Mouse (Mus musculus) urinary bladder, adult 18-20 months (tissue): ENCODE data around the gene Galnt12.
A peak's percentile ranks its signal among the peaks of the same experiment; 100 is the strongest.

Source experiments
- DNase-seq, 2 experiments: peaks; one replicate each; pipeline ENCODE4 v3.0.0; 2022; ENCODE audit warnings: low spot score in 2 of 2, mixed read lengths in 2 of 2

The Galnt12 gene

GRCm38 (mm10) chr4:47093647-47094046 lies 1.9 kb downstream of the Galnt12 start:
- no peak for DNase-seq

- DNase-seq, result no peak
These were observed 11.9 kb downstream of the Galnt12 start for GRCm38 (mm10) chr4:47103561-47103960.

- no peak for DNase-seq
These were observed 20.2 kb downstream of the Galnt12 start for GRCm38 (mm10) chr4:47111885-47112284.

GRCm38 (mm10) chr4:47112560-47112959 lies 20.9 kb downstream of the Galnt12 start:
- DNase-seq, result no peak

- peak in 1 of 2 experiments; percentile 42 for DNase-seq
These were observed 30.5 kb downstream of the Galnt12 start for GRCm38 (mm10) chr4:47122051-47122706.

- DNase-seq, result no peak
These were observed 32.5 kb downstream of the Galnt12 start for GRCm38 (mm10) chr4:47124140-47124711.

GRCm38 (mm10) chr4:47128515-47128914 lies 36.8 kb downstream of the Galnt12 start:
- no peak for DNase-seq

- no peak for DNase-seq
These were observed 37.9 kb downstream of the Galnt12 start for GRCm38 (mm10) chr4:47129572-47129971.

- DNase-seq, result no peak
These were observed 38.7 kb downstream of the Galnt12 start for GRCm38 (mm10) chr4:47130111-47131050.

- DNase-seq, result no peak
These were observed 40.2 kb downstream of the Galnt12 start for GRCm38 (mm10) chr4:47131931-47132330.

- DNase-seq, result peak in 1 of 2 experiments; percentile 50
These were observed 40.7 kb downstream of the Galnt12 start for GRCm38 (mm10) chr4:47132413-47132812.

- no peak for DNase-seq
These were observed 45.0 kb downstream of the Galnt12 start for GRCm38 (mm10) chr4:47136699-47137101.

GRCm38 (mm10) chr4:47137479-47137878 lies 45.8 kb downstream of the Galnt12 start:
- DNase-seq, result peak in 1 of 2 experiments; percentile 60

GRCm38 (mm10) chr4:47138411-47138810 lies 46.7 kb downstream of the Galnt12 start:
- no peak for DNase-seq

- DNase-seq, result no peak
These were observed 47.5 kb downstream of the Galnt12 start for GRCm38 (mm10) chr4:47138967-47139777.

GRCm38 (mm10) chr4:47140301-47140700 lies 48.6 kb downstream of the Galnt12 start:
- DNase-seq, result no peak

- DNase-seq, result no peak
These were observed 49.9 kb downstream of the Galnt12 start for GRCm38 (mm10) chr4:47141444-47142154.

GRCm38 (mm10) chr4:47143849-47144248 lies 52.1 kb downstream of the Galnt12 start:
- no peak for DNase-seq

GRCm38 (mm10) chr4:47145341-47145740 lies 53.6 kb downstream of the Galnt12 start:
- DNase-seq, result no peak

GRCm38 (mm10) chr4:47146561-47146960 lies 54.9 kb downstream of the Galnt12 start:
- DNase-seq, result no peak

GRCm38 (mm10) chr4:47149963-47150362 lies 58.3 kb downstream of the Galnt12 start:
- no peak for DNase-seq
